8 mouse cellular contexts compared by ENCODE assay signal in the genomic region with DNA sequence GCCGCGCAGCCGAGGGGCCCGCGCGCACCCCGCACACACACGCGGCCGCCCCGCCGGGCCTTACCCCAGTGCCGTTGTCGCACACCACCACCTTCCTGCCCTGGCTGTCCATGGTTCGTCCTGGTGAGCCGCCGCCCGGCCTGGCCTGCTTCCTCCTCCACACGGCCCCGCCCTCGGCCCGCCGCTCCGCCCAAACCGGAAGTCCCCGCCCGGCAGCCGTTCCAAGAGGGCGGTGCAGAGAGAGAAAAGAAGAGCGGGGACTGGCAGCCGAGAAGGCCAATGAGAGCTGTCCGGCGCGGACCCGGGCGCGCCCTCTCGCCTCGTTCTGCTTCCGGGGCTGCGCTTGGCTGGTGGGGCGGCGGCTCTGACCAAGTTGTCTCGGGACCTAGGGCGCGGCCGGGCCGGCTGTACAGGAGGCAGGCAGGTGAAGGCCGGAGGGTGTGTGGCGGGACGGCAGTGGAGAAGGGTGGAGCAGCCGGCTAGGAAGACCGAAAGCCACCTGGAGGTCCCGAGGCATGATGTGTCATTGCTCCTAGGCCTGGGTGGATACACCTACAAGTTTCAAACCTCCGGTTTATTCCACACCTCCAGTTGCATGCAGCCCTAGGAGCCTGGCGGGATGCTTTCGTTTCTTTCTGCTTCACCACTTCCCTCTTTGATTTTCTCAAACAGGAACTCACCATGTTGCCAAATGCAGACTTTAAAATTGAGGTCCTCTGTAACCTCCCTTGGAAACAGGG. TPM values are rescaled to one million over a fixed set of nuclear protein-coding genes. Genes with fewer than 3 reads are reported as not detected.
A peak's percentile ranks its signal among the peaks of the same experiment; 100 is the strongest.
DNase-seq lines count a peak whose midpoint lies in the region; ATAC-seq and TF ChIP-seq lines count a peak whose summit lies in the region.

A gene (minus strand): TSS at position 173 of the 740 bp plus-strand sequence.

- peak; percentile 65 for TF ChIP-seq POLR2A in brain, embryonic 14.5 days (IDR thresholded peaks at IDR 0.05; ENCODE audit: borderline replicate concordance, extremely low read depth, insufficient read depth, insufficient read length, poor library complexity, severe bottlenecking)
- peak; percentile 56 for TF ChIP-seq POLR2A in liver, adult 2 months (IDR thresholded peaks at IDR 0.05; ENCODE audit: extremely low read depth, insufficient read depth, low read length)
- peak; percentile 76 for TF ChIP-seq POLR2A in myocyte (IDR thresholded peaks at IDR 0.05; ENCODE audit: insufficient read length, low read depth)

- DNase-seq in brain, embryonic 14.5 days (ENCODE audit: low read depth): peak; percentile 99
- peak; percentile 84 for DNase-seq in liver, adult 2 months (ENCODE audit: extremely low read depth, low read depth, low spot score)
- DNase-seq in splenic B cell, adult 2 months (ENCODE audit: low read depth, low spot score): peak; percentile 98

- peak within 1 kb of the TSS; percentile 94 for H3ac ChIP-seq in C2C12 (ENCODE audit: control insufficient read depth, insufficient read length, low read depth)
- H3ac ChIP-seq in myocyte (ENCODE audit: control insufficient read depth, insufficient read length): peak within 1 kb of the TSS; percentile 96

- no peaks in the 10 kb centered on the region for H3K9me3 ChIP-seq in erythroblast, embryonic 14.5 days (ENCODE audit: control insufficient read depth, low read length)
- H3K9me3 ChIP-seq in heart, embryonic 11.5 days (replicated peaks; ENCODE audit: control insufficient read depth, low read length): no peaks in the 10 kb centered on the region
- H3K9me3 ChIP-seq in kidney, embryonic 16.5 days (ENCODE audit: low read length): no peaks in the 10 kb centered on the region

- H3K27ac ChIP-seq in heart, embryonic 11.5 days (ENCODE audit: low read depth, low read length): peak within 1 kb of the TSS; percentile 95
- H3K27ac ChIP-seq in kidney, embryonic 16.5 days (ENCODE audit: low read length): peak within 1 kb of the TSS; percentile 97
- peak within 1 kb of the TSS; percentile 83 for H3K27ac ChIP-seq in liver, adult 2 months (replicated peaks; ENCODE audit: insufficient read depth, low read depth, low read length)

- H3K36me3 ChIP-seq in C2C12 (ENCODE audit: control insufficient read depth, insufficient read depth): peaks cover 22% of the 10 kb centered on the region
- H3K36me3 ChIP-seq in erythroblast, embryonic 14.5 days (ENCODE audit: control insufficient read depth): peaks cover 18% of the 10 kb centered on the region
- no peaks in the 10 kb centered on the region for H3K36me3 ChIP-seq in heart, embryonic 11.5 days (ENCODE audit: control insufficient read depth, insufficient read depth, low read length)
- no peaks in the 10 kb centered on the region for H3K36me3 ChIP-seq in kidney, embryonic 16.5 days (ENCODE audit: insufficient read depth, low read length)
- H3K36me3 ChIP-seq in liver, adult 2 months (ENCODE audit: control insufficient read depth, insufficient read depth, low read length): no peaks in the 10 kb centered on the region
- no peaks in the 10 kb centered on the region for H3K36me3 ChIP-seq in myocyte (ENCODE audit: control insufficient read depth, insufficient read depth)
- 0 out of 2 replicates have a peak, but pooled peaks cover 2% of the 10 kb centered on the region for H3K36me3 ChIP-seq in splenic B cell, adult 2 months (ENCODE audit: control insufficient read depth, insufficient read depth, low read length, poor library complexity, severe bottlenecking)

- peaks cover 48% of the 10 kb centered on the region for H3K79me3 ChIP-seq in C2C12 (ENCODE audit: low read depth)

- H3K9ac ChIP-seq in heart, embryonic 11.5 days (ENCODE audit: low read depth, low read length): peak within 1 kb of the TSS; percentile 87
- H3K9ac ChIP-seq in kidney, embryonic 16.5 days (replicated peaks; ENCODE audit: low read length): peak within 1 kb of the TSS; percentile 86
- peak within 1 kb of the TSS; percentile 87 for H3K9ac ChIP-seq in liver, adult 2 months (ENCODE audit: low read depth, low read length)

- WGBS in heart, embryonic 11.5 days (ENCODE audit: insufficient replicate concordance): 0% methylated on average over 34 of the region's 57 CpGs
- 0% methylated on average over 46 of the region's 57 CpGs for WGBS in kidney, embryonic 16.5 days
- WGBS in liver, adult 2 months: 1% methylated on average over 47 of the region's 57 CpGs

- H3K27me3 ChIP-seq in C2C12 (ENCODE audit: control insufficient read depth, insufficient read depth, insufficient read length) (no peaks in the 10 kb centered on the region), myocyte (ENCODE audit: control insufficient read depth, insufficient read depth, insufficient read length) (no peaks in the 10 kb centered on the region)
- H3K27me3 ChIP-seq in erythroblast, embryonic 14.5 days (ENCODE audit: control insufficient read depth): no peaks in the 10 kb centered on the region
- no peaks in the 10 kb centered on the region for H3K27me3 ChIP-seq in heart, embryonic 11.5 days (ENCODE audit: control insufficient read depth, insufficient read depth, low read length)
- H3K27me3 ChIP-seq in kidney, embryonic 16.5 days (ENCODE audit: insufficient read depth, low read length): no peaks in the 10 kb centered on the region
- H3K27me3 ChIP-seq in liver, adult 2 months (ENCODE audit: control insufficient read depth, insufficient read depth, low read length): no peaks in the 10 kb centered on the region
- H3K27me3 ChIP-seq in splenic B cell, adult 2 months (ENCODE audit: control insufficient read depth, insufficient read depth, low read length, poor library complexity, severe bottlenecking): no peaks in the 10 kb centered on the region

- peaks cover 54% of the 10 kb centered on the region for H3K4me1 ChIP-seq in erythroblast, embryonic 14.5 days (ENCODE audit: control insufficient read depth)
- H3K4me1 ChIP-seq in heart, embryonic 11.5 days (ENCODE audit: control insufficient read depth, insufficient read depth, low read length): peaks cover 5% of the 10 kb centered on the region; the same call in 1 of the 2 replicates
- H3K4me1 ChIP-seq in kidney, embryonic 16.5 days (ENCODE audit: insufficient read depth, low read length): peaks cover 13% of the 10 kb centered on the region
- H3K4me1 ChIP-seq in liver, adult 2 months (ENCODE audit: control insufficient read depth, insufficient read depth, low read length): peaks cover 12% of the 10 kb centered on the region

- peaks cover 58% of the 10 kb centered on the region for H3K79me2 ChIP-seq in C2C12 (ENCODE audit: control insufficient read depth, insufficient read depth)
- H3K79me2 ChIP-seq in liver, adult 2 months (ENCODE audit: control insufficient read depth, insufficient read depth, low read length): peaks cover 10% of the 10 kb centered on the region; the same call in 1 of the 2 replicates
- peaks cover 54% of the 10 kb centered on the region for H3K79me2 ChIP-seq in myocyte (ENCODE audit: control insufficient read depth, insufficient read depth)

- H3K4me3 ChIP-seq in C2C12 (ENCODE audit: insufficient read depth, poor library complexity, severe bottlenecking) (peak within 1 kb of the TSS; percentile 83), myocyte (peak within 1 kb of the TSS; percentile 69)
- peak within 1 kb of the TSS; percentile 99 for H3K4me3 ChIP-seq in erythroblast, embryonic 14.5 days (replicated peaks)
- peak within 1 kb of the TSS; percentile 90 for H3K4me3 ChIP-seq in heart, embryonic 11.5 days (ENCODE audit: low read depth, low read length)
- H3K4me3 ChIP-seq in kidney, embryonic 16.5 days (ENCODE audit: low read length): peak within 1 kb of the TSS; percentile 88
- peak within 1 kb of the TSS; percentile 90 for H3K4me3 ChIP-seq in liver, adult 2 months (ENCODE audit: insufficient read depth, low read depth, low read length)

- peak; percentile 98 for ATAC-seq in heart, embryonic 11.5 days (replicated peaks; ENCODE audit: insufficient number of reproducible peaks, low FRiP score, low TSS enrichment)
- ATAC-seq in kidney, embryonic 16.5 days (ENCODE audit: low FRiP score, low TSS enrichment): peak; percentile 99

- TF ChIP-seq CTCF in C2C12 (IDR thresholded peaks at IDR 0.05; ENCODE audit: control insufficient read depth, insufficient read depth, insufficient read length): no peak
- no peak for TF ChIP-seq CTCF in brain, embryonic 14.5 days (IDR thresholded peaks at IDR 0.05; ENCODE audit: borderline replicate concordance, extremely low read depth, insufficient read depth, insufficient read length)
- no peak for TF ChIP-seq CTCF in liver, adult 2 months (IDR thresholded peaks at IDR 0.05; ENCODE audit: low read depth, low read length)

- H3K4me2 ChIP-seq in heart, embryonic 11.5 days: peak within 1 kb of the TSS; percentile 80
- peak within 1 kb of the TSS; percentile 64 for H3K4me2 ChIP-seq in kidney, embryonic 16.5 days (replicated peaks; ENCODE audit: low read depth, low read length)
- peak within 1 kb of the TSS; percentile 97 for H3K4me2 ChIP-seq in myocyte (ENCODE audit: low read depth)

TF ChIP-seq in C2C12, 6 proteins besides CTCF, POLR2A, EP300 and RAD21:
- TF ChIP-seq MAX (IDR thresholded peaks at IDR 0.05) (peak; percentile 36), MYOD1 (IDR thresholded peaks at IDR 0.05; ENCODE audit: control insufficient read depth, insufficient read length, low read depth) (no peak), USF1 (IDR thresholded peaks at IDR 0.05; ENCODE audit: low read depth) (no peak), CEBPB (IDR thresholded peaks at IDR 0.05; ENCODE audit: low read depth) (no peak)

TF ChIP-seq in myocyte, 11 proteins besides CTCF, POLR2A, EP300 and RAD21 (continues in another document):
- TF ChIP-seq SRF (IDR thresholded peaks at IDR 0.05; ENCODE audit: control insufficient read depth, insufficient read length, low read depth) (peak; percentile 50), CEBPB (IDR thresholded peaks at IDR 0.05; ENCODE audit: insufficient read depth, poor library complexity, severe bottlenecking) (no peak), REST (IDR thresholded peaks at IDR 0.05; ENCODE audit: insufficient read depth, insufficient read length) (peak; percentile 6), TCF12 (IDR thresholded peaks at IDR 0.05; ENCODE audit: insufficient read depth, poor library complexity, severe bottlenecking) (no peak), POLR2AphosphoS2 (IDR thresholded peaks at IDR 0.05; ENCODE audit: insufficient read length, low read depth) (peak; percentile 51), USF1 (IDR thresholded peaks at IDR 0.05; ENCODE audit: low read depth) (no peak), MYOG (IDR thresholded peaks at IDR 0.05; ENCODE audit: control insufficient read depth in 1 of 3, insufficient read depth in 1 of 3, insufficient read length in 2 of 3, low read depth in 2 of 3) (peak in 2 of 3 experiments; percentile 21 to 42)

RNA-seq across cellular contexts. Expression of the gene that starts here (rescaled TPM):
- polyA plus RNA-seq in C2C12 (2012; fragmentation: generic; extraction: Trizol) (59.5 TPM), myocyte (2012; fragmentation: generic; extraction: Trizol) (30.2 TPM)
- 90.8 and 113 TPM in 2 replicates for polyA plus RNA-seq in brain, embryonic 14.5 days (2012; rRNA removed)
- 0.37 and 1.1 TPM in 2 replicates for polyA plus RNA-seq in erythroblast, embryonic 14.5 days (2012)
- polyA plus RNA-seq in heart, embryonic 11.5 days (2014; fragmentation: Nextera tagmentation; extraction: Ambion mirVana): 56.0 and 61.5 TPM in 2 replicates
- 109 and 116 TPM in 2 replicates for polyA plus RNA-seq in kidney, embryonic 16.5 days (2015; fragmentation: Nextera tagmentation; extraction: Ambion mirVana)
- 67.3 and 68.8 TPM in 2 replicates for total RNA-seq in liver, adult 2 months (2014; rRNA removed)
- 16.6 and 17.4 TPM in 2 replicates for polyA plus RNA-seq in liver, adult 2 months (2012; rRNA removed)

Comparison
In these comparisons a context has a peak if more than half of its experiments do, and no peak if none do; other contexts are left out.
1. Peak in every context shown above with its lines: DNase-seq, ATAC-seq, H3K4me3 ChIP-seq and H3K27ac ChIP-seq.